Mouse (Mus musculus): ENCODE results near the gene Gm17655. TPM values are rescaled to one million over a fixed set of nuclear protein-coding genes. Genes with fewer than 3 reads are reported as not detected.

The Gm17655 gene
- polyA plus RNA-seq, 1 experiment from 2014 or later = 3.9 TPM

DNA sequence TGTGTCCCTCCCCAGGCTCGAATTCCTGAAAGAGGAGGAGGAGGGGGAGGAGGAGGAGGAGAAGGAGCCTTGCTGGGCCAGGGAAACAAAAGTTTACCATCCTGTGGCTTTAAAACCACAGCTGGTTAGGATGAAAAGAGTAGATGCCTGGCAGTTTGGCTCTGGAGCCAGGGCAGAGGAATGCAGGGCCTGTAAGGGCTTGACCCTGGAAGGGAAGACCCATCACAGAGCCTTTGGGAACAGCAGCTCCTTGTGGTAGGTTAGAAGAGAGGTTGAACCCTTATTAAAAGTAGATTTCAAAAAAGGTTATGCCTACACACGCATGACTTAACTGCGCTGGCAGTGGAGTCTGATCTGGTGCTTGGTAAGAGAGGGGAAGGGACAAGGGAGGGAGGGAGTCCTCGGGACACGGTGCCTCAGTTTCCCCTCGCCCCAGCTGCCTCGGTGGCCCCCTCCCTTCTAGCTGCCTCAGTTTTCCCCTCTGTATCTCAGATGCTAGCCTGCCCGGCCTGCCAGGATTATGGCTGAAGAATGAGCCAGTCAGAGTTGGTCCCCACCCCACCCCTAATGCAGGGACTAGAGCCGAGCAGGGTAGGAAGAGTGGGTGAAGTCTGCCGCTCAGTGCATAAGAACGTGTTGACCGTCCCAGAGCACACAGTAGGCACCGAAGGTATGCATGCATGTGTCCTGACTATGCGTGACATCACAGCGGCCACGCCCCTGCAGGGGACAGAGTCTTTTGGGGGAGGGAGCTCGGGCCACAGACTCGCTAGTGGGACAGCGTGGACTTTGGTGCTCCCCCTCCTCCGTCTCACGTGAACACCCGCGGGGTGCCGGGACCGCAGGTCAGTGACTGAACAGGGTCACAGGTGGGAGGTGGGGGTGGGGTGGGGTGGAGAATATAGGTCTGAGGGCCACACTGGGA, 27.6 kb upstream of the Gm17655 start, which contains the start of gene Plcxd1:
TSS of gene Plcxd1 (plus strand) at position 314 of the 925 bp plus-strand sequence.
- H3K4me3 ChIP-seq (ENCODE audit: control insufficient read depth in 1 of 2, insufficient read depth in 1 of 2, low read depth in 1 of 2, low read length in 2 of 2) = peak within 1 kb of the TSS in 1 of 2 experiments; percentile 31; a peak in 2 of 4 replicates
- H3K9me3 ChIP-seq (ENCODE audit: control insufficient read depth, low read length) = no peaks in the 10 kb centered on the region
- no peaks in the 10 kb centered on the region for H3K27me3 ChIP-seq (ENCODE audit: control insufficient read depth, insufficient read depth, low read length)
- WGBS = 10% methylated on average over 25 of the region's 25 CpGs
- ATAC-seq (ENCODE audit: insufficient number of reproducible peaks, insufficient read depth, low FRiP score, low read depth) = no peak
- peaks cover 22% of the 10 kb centered on the region for H3K36me3 ChIP-seq (ENCODE audit: control insufficient read depth, insufficient read depth, low read length)
- no peak within 1 kb of the TSS for H3K9ac ChIP-seq (ENCODE audit: low read length)
- no peak within 1 kb of the TSS for H3K27ac ChIP-seq (replicated peaks in 1 of 2; ENCODE audit: control insufficient read depth in 1 of 2, insufficient read depth in 1 of 2, low read depth in 2 of 2, low read length in 2 of 2)
- H3K4me2 ChIP-seq (ENCODE audit: low read length) = peak within 1 kb of the TSS; percentile 74
- peaks cover 10 to 25% of the 10 kb centered on the region in 2 experiments for H3K4me1 ChIP-seq (ENCODE audit: control insufficient read depth in 2 of 2, insufficient read depth in 2 of 2, low read length in 2 of 2)

DNA sequence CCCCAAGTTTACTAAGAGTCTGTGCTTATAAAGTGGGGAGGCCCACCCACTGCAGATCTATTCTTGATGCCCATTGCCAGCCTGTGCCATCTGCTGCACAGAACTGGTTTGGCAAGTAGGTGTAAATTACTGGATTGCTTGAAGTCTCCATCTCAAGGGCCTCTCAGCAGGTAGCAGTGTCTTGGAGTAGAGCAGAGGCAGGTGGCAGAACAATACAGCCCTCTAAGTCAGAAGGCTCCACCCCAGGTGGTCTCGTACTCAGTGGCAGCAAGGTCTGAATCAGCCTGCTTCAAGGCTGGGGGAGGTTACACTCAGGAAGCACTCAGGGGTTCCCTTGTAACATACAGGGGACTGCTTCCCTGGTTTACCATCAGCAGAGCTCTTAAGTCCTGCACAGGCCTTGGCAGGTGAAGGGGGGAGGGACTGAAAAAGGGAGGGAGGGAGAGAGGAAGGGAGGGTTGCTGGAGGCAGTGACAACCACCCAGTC, 26.7 kb upstream of the Gm17655 start:
- no peaks in the 10 kb centered on the region for H3K9me3 ChIP-seq (ENCODE audit: control insufficient read depth, low read length)
- peaks cover 13% of the 10 kb centered on the region for H3K36me3 ChIP-seq (ENCODE audit: control insufficient read depth, insufficient read depth, low read length)
- no peaks in the 10 kb centered on the region for H3K27me3 ChIP-seq (ENCODE audit: control insufficient read depth, insufficient read depth, low read length)
- peaks cover 12 to 28% of the 10 kb centered on the region in 2 experiments for H3K4me1 ChIP-seq (ENCODE audit: control insufficient read depth in 2 of 2, insufficient read depth in 2 of 2, low read length in 2 of 2)
- no peak overlapping the region for H3K9ac ChIP-seq (ENCODE audit: low read length)
- H3K4me3 ChIP-seq (ENCODE audit: control insufficient read depth in 1 of 2, insufficient read depth in 1 of 2, low read depth in 1 of 2, low read length in 2 of 2) = no peak overlapping the region
- no peak overlapping the region for H3K4me2 ChIP-seq (ENCODE audit: low read length)
- H3K27ac ChIP-seq (replicated peaks in 1 of 2; ENCODE audit: control insufficient read depth in 1 of 2, insufficient read depth in 1 of 2, low read depth in 2 of 2, low read length in 2 of 2) = no peak overlapping the region
- ATAC-seq (ENCODE audit: insufficient number of reproducible peaks, insufficient read depth, low FRiP score, low read depth) = no peak
- 56% methylated on average over 1 of the region's 1 CpGs for WGBS

DNA sequence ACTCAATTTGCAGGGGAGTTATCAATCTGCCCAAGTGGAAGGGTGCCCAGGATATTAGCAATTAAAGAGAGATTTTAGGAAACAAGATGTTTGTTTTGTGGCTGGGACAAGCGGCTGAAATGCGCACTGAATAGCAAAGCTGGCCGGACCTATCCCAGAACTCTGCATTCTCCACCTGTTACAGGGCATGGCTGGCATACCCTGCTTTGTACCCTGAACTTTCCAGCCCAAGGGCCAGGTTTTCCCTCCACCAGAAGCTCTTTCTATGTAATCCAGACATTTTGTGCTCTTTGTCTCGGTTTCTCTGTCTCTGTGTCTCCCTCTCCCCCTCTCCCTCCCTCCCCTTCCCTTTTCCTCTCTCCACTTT, 22.5 kb upstream of the Gm17655 start:
- no peaks in the 10 kb centered on the region for H3K9me3 ChIP-seq (ENCODE audit: control insufficient read depth, low read length)
- no peaks in the 10 kb centered on the region for H3K36me3 ChIP-seq (ENCODE audit: control insufficient read depth, insufficient read depth, low read length)
- H3K4me3 ChIP-seq (ENCODE audit: control insufficient read depth in 1 of 2, insufficient read depth in 1 of 2, low read depth in 1 of 2, low read length in 2 of 2) = peak overlapping the region; percentile 54 to 70
- ATAC-seq (ENCODE audit: insufficient number of reproducible peaks, insufficient read depth, low FRiP score, low read depth) = peak; percentile 32; the same call in 1 of the 2 replicates
- H3K27me3 ChIP-seq (ENCODE audit: control insufficient read depth, insufficient read depth, low read length) = no peaks in the 10 kb centered on the region
- peak overlapping the region; percentile 69 for H3K4me2 ChIP-seq (ENCODE audit: low read length)
- peak overlapping the region; percentile 64 for H3K9ac ChIP-seq (ENCODE audit: low read length)
- 5% methylated on average over 4 of the region's 4 CpGs for WGBS
- H3K4me1 ChIP-seq (ENCODE audit: control insufficient read depth in 2 of 2, insufficient read depth in 2 of 2, low read length in 2 of 2) = peaks cover 3 to 6% of the 10 kb centered on the region in 2 experiments; a peak in 3 of 4 replicates
- H3K27ac ChIP-seq (replicated peaks in 1 of 2; ENCODE audit: control insufficient read depth in 1 of 2, insufficient read depth in 1 of 2, low read depth in 2 of 2, low read length in 2 of 2) = peak overlapping the region in 1 of 2 experiments; percentile 10; a peak in 1 of 4 replicates

DNA sequence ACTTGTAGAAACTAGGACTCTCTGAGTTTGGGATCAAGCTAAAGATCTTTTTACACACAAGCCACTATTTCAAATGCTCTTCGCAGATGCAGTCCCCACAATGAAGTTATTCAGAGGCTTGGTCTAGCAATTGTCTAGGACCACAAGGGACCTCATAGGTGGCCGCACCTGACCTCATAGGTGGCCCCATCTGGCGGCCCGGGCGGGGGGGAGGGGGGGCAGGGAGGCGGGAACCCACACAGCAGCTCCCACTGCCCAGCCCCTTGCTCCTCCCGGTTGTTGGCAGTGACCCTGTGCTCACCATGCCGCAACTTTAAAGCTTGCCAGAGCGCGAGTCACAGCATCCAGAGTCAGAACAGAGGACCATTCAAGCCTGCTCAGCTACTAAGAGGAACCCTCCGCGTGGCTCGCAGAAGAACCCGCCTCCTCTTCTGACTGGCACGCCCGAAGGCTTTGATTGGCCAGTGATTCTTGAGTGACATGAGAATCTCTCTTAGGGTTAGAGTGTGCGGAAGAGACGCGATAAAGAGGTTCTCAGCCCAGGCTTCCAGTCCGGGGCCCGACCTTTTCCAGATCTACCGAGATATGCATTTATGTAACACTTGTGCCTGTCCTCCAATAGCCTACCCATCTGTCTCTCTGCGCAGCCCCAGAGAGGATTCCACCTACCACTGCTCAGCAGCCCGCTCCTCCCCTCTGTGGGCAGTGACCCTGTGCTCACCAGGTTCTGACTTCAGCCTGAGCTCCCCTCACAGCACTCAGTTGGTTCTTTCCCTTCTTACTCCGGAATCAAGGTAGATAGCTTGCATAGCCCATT, 21.9 kb upstream of the Gm17655 start, which contains the start of gene Gm35315:
TSS of gene Gm35315 (minus strand) at position 391 of the 817 bp plus-strand sequence.
- peak; percentile 87 for ATAC-seq (ENCODE audit: insufficient number of reproducible peaks, insufficient read depth, low FRiP score, low read depth)
- Histone ChIP-seq H3K4me1 (ENCODE audit: control insufficient read depth in 2 of 2, insufficient read depth in 2 of 2, low read length in 2 of 2) (peaks cover 3 to 6% of the 10 kb centered on the region in 2 experiments; a peak in 3 of 4 replicates), H3K9ac (ENCODE audit: low read length) (peak within 1 kb of the TSS; percentile 64), H3K4me3 (ENCODE audit: control insufficient read depth in 1 of 2, insufficient read depth in 1 of 2, low read depth in 1 of 2, low read length in 2 of 2) (peak within 1 kb of the TSS; percentile 54 to 70), H3K27me3 (ENCODE audit: control insufficient read depth, insufficient read depth, low read length) (no peaks in the 10 kb centered on the region), H3K4me2 (ENCODE audit: low read length) (peak within 1 kb of the TSS; percentile 69), H3K36me3 (ENCODE audit: control insufficient read depth, insufficient read depth, low read length) (no peaks in the 10 kb centered on the region), H3K9me3 (ENCODE audit: control insufficient read depth, low read length) (no peaks in the 10 kb centered on the region), H3K27ac (replicated peaks in 1 of 2; ENCODE audit: control insufficient read depth in 1 of 2, insufficient read depth in 1 of 2, low read depth in 2 of 2, low read length in 2 of 2) (peak within 1 kb of the TSS in 1 of 2 experiments; percentile 10; a peak in 1 of 4 replicates)
- 1% methylated on average over 25 of the region's 25 CpGs for WGBS

DNA sequence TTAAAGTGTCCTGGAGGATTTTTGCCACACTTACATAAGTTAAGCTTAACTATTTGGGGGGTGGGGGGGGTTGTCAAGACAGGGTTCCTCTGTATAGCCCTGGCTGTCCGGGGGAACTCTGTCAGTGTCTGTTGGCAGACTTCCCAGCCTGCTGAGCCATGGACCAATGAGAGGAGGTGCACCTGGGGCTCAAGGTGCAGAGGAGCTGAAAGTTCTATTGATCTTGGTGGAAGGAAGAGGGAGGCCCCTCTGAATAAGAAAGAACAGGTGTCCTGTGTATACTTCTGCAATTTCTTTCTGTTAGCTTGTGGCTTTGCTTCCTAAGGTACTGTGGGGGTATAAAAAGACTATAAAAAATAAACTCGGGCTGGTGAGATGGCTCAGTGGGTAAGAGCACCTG, 19.2 kb upstream of the Gm17655 start:
- 52% methylated on average over 2 of the region's 2 CpGs for WGBS

DNA sequence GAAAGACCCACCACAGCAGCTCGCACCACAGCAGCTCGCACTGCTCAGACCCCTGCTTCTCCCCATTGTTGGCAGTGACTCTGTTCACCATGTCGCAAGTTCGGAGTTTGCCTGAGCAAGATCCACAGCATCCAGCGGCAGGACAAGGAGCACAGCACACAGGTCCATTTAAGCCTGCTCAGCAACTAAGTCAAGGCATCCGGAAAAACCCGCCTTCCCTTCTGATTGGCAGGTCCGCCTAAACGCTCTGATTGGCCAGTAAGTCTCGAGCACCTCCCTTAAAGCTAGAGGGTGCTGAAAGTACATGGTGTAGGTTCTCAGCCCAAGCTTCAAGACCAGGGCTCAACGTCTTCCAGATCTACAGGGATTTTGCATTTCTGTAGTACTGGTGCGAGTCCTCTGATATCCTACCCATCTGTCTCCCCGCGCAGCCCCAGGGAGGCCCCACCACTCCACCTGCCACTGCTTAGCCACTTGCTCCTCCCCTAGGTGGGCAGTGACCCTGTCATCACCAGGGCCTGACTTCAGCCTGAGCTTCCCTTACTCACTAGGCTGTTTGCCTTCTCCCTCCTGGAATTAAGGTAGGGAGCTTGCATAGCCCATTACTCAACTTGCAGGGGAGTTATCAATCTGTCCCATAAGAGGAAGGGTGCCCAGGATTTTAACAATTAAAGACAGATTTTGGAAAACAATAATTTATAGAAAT, 14.0 kb upstream of the Gm17655 start:
- whole genome bisulfite sequencing = 23% methylated on average over 14 of the region's 14 CpGs
- ATAC-seq (ENCODE audit: insufficient number of reproducible peaks, insufficient read depth, low FRiP score, low read depth) = no peak
- Histone ChIP-seq H3K9ac (ENCODE audit: low read length) (no peak overlapping the region), H3K27ac (replicated peaks in 1 of 2; ENCODE audit: control insufficient read depth in 1 of 2, insufficient read depth in 1 of 2, low read depth in 2 of 2, low read length in 2 of 2) (no peak overlapping the region), H3K9me3 (ENCODE audit: control insufficient read depth, low read length) (peaks cover 8% of the 10 kb centered on the region; the same call in 1 of the 2 replicates), H3K36me3 (ENCODE audit: control insufficient read depth, insufficient read depth, low read length) (no peaks in the 10 kb centered on the region), H3K4me1 (ENCODE audit: control insufficient read depth in 2 of 2, insufficient read depth in 2 of 2, low read length in 2 of 2) (no peaks in the 10 kb centered on the region), H3K4me3 (ENCODE audit: control insufficient read depth in 1 of 2, insufficient read depth in 1 of 2, low read depth in 1 of 2, low read length in 2 of 2) (no peak overlapping the region), H3K27me3 (ENCODE audit: control insufficient read depth, insufficient read depth, low read length) (no peaks in the 10 kb centered on the region), H3K4me2 (ENCODE audit: low read length) (no peak overlapping the region)

More for the DNA sequence above, 19.2 kb upstream of the Gm17655 start:
- no peak for ATAC-seq (ENCODE audit: insufficient number of reproducible peaks, insufficient read depth, low FRiP score, low read depth)
- H3K4me2 ChIP-seq (ENCODE audit: low read length) = no peak overlapping the region
- H3K9me3 ChIP-seq (ENCODE audit: control insufficient read depth, low read length) = no peaks in the 10 kb centered on the region
- peaks cover 3 to 6% of the 10 kb centered on the region in 2 experiments; a peak in 3 of 4 replicates for H3K4me1 ChIP-seq (ENCODE audit: control insufficient read depth in 2 of 2, insufficient read depth in 2 of 2, low read length in 2 of 2)
- no peaks in the 10 kb centered on the region for H3K27me3 ChIP-seq (ENCODE audit: control insufficient read depth, insufficient read depth, low read length)
- H3K27ac ChIP-seq (replicated peaks in 1 of 2; ENCODE audit: control insufficient read depth in 1 of 2, insufficient read depth in 1 of 2, low read depth in 2 of 2, low read length in 2 of 2) = no peak overlapping the region
- no peak overlapping the region for H3K9ac ChIP-seq (ENCODE audit: low read length)
- no peaks in the 10 kb centered on the region for H3K36me3 ChIP-seq (ENCODE audit: control insufficient read depth, insufficient read depth, low read length)
- H3K4me3 ChIP-seq (ENCODE audit: control insufficient read depth in 1 of 2, insufficient read depth in 1 of 2, low read depth in 1 of 2, low read length in 2 of 2) = no peak overlapping the region

DNA sequence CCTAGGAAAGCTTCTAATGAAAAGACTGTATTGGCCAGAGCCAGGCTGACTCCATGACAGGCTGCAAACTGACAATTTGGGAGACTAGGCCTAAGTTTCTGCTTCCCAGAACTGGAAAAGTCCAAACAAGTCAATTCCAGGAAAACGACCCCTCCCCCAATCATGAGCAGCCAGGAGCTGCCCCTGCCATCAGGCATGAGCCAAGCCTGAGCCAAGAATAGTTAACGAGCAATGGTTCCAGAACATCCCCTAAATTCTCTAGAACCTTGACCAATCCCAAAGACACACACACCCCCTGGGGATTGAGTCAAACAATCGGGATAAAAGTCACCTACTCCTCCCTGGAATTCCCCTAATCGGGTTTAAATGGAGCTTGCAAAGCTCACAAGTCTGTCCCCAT, 10.6 kb upstream of the Gm17655 start:
- H3K4me1 ChIP-seq (ENCODE audit: control insufficient read depth in 2 of 2, insufficient read depth in 2 of 2, low read length in 2 of 2) = no peaks in the 10 kb centered on the region
- H3K4me3 ChIP-seq (ENCODE audit: control insufficient read depth in 1 of 2, insufficient read depth in 1 of 2, low read depth in 1 of 2, low read length in 2 of 2) = no peak overlapping the region
- H3K36me3 ChIP-seq (ENCODE audit: control insufficient read depth, insufficient read depth, low read length) = no peaks in the 10 kb centered on the region
- no peaks in the 10 kb centered on the region for H3K27me3 ChIP-seq (ENCODE audit: control insufficient read depth, insufficient read depth, low read length)
- ATAC-seq (ENCODE audit: insufficient number of reproducible peaks, insufficient read depth, low FRiP score, low read depth) = no peak
- H3K27ac ChIP-seq (replicated peaks in 1 of 2; ENCODE audit: control insufficient read depth in 1 of 2, insufficient read depth in 1 of 2, low read depth in 2 of 2, low read length in 2 of 2) = no peak overlapping the region
- no peak overlapping the region for H3K9ac ChIP-seq (ENCODE audit: low read length)
- WGBS = 80% methylated on average over 4 of the region's 4 CpGs
- H3K4me2 ChIP-seq (ENCODE audit: low read length) = no peak overlapping the region
- peaks cover 24% of the 10 kb centered on the region for H3K9me3 ChIP-seq (ENCODE audit: control insufficient read depth, low read length)

All from heart, embryonic 14.5 days (tissue).